Mouse (Mus musculus): ENCODE data around the gene Piwil4. TPM values are rescaled to one million over a fixed set of nuclear protein-coding genes. Genes with fewer than 3 reads are reported as not detected.

Gene Piwil4
- polyA plus RNA-seq, 1 experiment, result not detected

DNA sequence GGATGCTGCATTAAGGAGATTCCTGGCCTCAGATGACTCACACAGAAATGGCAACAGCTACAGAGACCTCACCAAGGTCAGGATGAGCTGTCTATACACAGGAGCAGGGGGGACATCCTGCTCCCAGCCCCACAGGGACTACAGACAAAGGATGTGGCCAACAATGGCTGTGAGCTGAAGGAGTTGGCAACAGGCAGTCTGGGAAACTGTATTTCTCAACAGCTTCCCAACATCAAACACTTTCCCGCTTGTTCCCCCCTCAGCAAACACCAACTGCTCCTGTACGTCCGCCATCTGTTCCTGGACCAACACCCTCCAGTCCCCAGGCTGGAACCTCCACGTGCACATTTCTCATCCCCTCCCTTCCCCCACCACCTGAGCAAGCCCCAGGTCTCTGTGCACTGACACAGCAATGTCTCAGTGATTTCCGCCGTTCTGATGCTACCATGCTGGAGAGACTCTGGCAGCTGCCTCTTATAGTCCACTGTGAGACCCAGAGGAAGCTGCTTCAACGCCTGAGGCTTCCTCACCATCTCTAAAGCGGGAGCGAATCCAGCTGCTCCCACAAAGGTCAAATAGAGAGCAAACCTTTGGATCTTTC lies 9.5 kb downstream of the Piwil4 start:
- TF ChIP-seq GATA1 (IDR thresholded peaks at IDR 0.05; ENCODE audit: low read length) (no peak), TAL1 (IDR thresholded peaks at IDR 0.05; ENCODE audit: low read length) (no peak)
- Histone ChIP-seq H3K27me3 (ENCODE audit: control insufficient read depth) (no peaks in the 10 kb centered on the region), H3K4me3 (replicated peaks) (no peak overlapping the region), H3K36me3 (ENCODE audit: control insufficient read depth) (no peaks in the 10 kb centered on the region), H3K4me1 (ENCODE audit: control insufficient read depth) (no peaks in the 10 kb centered on the region), H3K9me3 (ENCODE audit: control insufficient read depth, low read length) (no peaks in the 10 kb centered on the region)

- TF ChIP-seq TAL1 (IDR thresholded peaks at IDR 0.05; ENCODE audit: low read length) (no peak), GATA1 (IDR thresholded peaks at IDR 0.05; ENCODE audit: low read length) (no peak)
- no peaks in the 10 kb centered on the region for H3K27me3 ChIP-seq (ENCODE audit: control insufficient read depth)
- H3K9me3 ChIP-seq (ENCODE audit: control insufficient read depth, low read length), result no peaks in the 10 kb centered on the region
- H3K4me1 ChIP-seq (ENCODE audit: control insufficient read depth), result no peaks in the 10 kb centered on the region
- H3K36me3 ChIP-seq (ENCODE audit: control insufficient read depth), result no peaks in the 10 kb centered on the region
- H3K4me3 ChIP-seq (replicated peaks), result no peak overlapping the region
These were observed 12.2 kb downstream of the Piwil4 start for GRCm38 (mm10) chr9:14728365-14728764.

- Histone ChIP-seq H3K9me3 (ENCODE audit: control insufficient read depth, low read length) (no peaks in the 10 kb centered on the region), H3K4me1 (ENCODE audit: control insufficient read depth) (no peaks in the 10 kb centered on the region), H3K4me3 (replicated peaks) (no peak overlapping the region), H3K27me3 (ENCODE audit: control insufficient read depth) (no peaks in the 10 kb centered on the region), H3K36me3 (ENCODE audit: control insufficient read depth) (no peaks in the 10 kb centered on the region)
- TF ChIP-seq GATA1 (IDR thresholded peaks at IDR 0.05; ENCODE audit: low read length), result no peak
- TF ChIP-seq TAL1 (IDR thresholded peaks at IDR 0.05; ENCODE audit: low read length), result no peak
These were observed 13.9 kb downstream of the Piwil4 start for GRCm38 (mm10) chr9:14726629-14727028.

GRCm38 (mm10) chr9:14726005-14726404 lies 14.5 kb downstream of the Piwil4 start:
- no peak for TF ChIP-seq GATA1 (IDR thresholded peaks at IDR 0.05; ENCODE audit: low read length)
- TF ChIP-seq TAL1 (IDR thresholded peaks at IDR 0.05; ENCODE audit: low read length), result no peak
- Histone ChIP-seq H3K27me3 (ENCODE audit: control insufficient read depth) (no peaks in the 10 kb centered on the region), H3K4me1 (ENCODE audit: control insufficient read depth) (no peaks in the 10 kb centered on the region), H3K36me3 (ENCODE audit: control insufficient read depth) (no peaks in the 10 kb centered on the region), H3K4me3 (replicated peaks) (no peak overlapping the region), H3K9me3 (ENCODE audit: control insufficient read depth, low read length) (no peaks in the 10 kb centered on the region)

GRCm38 (mm10) chr9:14724755-14725420 lies 15.6 kb downstream of the Piwil4 start:
- TF ChIP-seq TAL1 (IDR thresholded peaks at IDR 0.05; ENCODE audit: low read length) (no peak), GATA1 (IDR thresholded peaks at IDR 0.05; ENCODE audit: low read length) (no peak)
- Histone ChIP-seq H3K9me3 (ENCODE audit: control insufficient read depth, low read length) (no peaks in the 10 kb centered on the region), H3K36me3 (ENCODE audit: control insufficient read depth) (no peaks in the 10 kb centered on the region), H3K27me3 (ENCODE audit: control insufficient read depth) (no peaks in the 10 kb centered on the region), H3K4me3 (replicated peaks) (no peak overlapping the region), H3K4me1 (ENCODE audit: control insufficient read depth) (no peaks in the 10 kb centered on the region)

DNA sequence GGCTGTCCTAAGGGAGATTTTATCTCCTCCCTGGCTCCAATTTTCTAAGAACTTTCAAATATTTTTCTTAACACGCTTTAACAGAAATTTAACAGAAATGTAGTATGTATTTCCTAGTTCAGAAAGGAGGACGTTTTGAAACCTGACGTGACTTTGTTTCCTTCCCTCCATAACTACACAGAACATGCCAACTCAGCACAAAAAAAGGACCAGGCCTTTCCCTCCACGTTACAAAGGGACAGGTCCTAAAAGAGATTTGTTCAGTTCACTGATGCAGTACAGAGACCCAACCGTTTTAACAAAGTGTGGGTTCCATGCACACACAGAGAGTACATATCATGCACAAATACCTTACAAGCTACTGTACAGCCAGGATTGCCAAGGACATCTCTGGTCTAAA lies 18.9 kb downstream of the Piwil4 start:
- H3K4me1 ChIP-seq (ENCODE audit: control insufficient read depth), result no peaks in the 10 kb centered on the region
- no peaks in the 10 kb centered on the region for H3K36me3 ChIP-seq (ENCODE audit: control insufficient read depth)
- H3K9me3 ChIP-seq (ENCODE audit: control insufficient read depth, low read length), result no peaks in the 10 kb centered on the region
- H3K27me3 ChIP-seq (ENCODE audit: control insufficient read depth), result 0 out of 2 replicates have a peak, but pooled peaks cover 2% of the 10 kb centered on the region
- H3K4me3 ChIP-seq (replicated peaks), result no peak overlapping the region
- TF ChIP-seq TAL1 (IDR thresholded peaks at IDR 0.05; ENCODE audit: low read length) (no peak), GATA1 (IDR thresholded peaks at IDR 0.05; ENCODE audit: low read length) (no peak)

GRCm38 (mm10) chr9:14720384-14720783 lies 20.1 kb downstream of the Piwil4 start:
- Histone ChIP-seq H3K36me3 (ENCODE audit: control insufficient read depth) (no peaks in the 10 kb centered on the region), H3K9me3 (ENCODE audit: control insufficient read depth, low read length) (no peaks in the 10 kb centered on the region), H3K4me3 (replicated peaks) (no peak overlapping the region), H3K27me3 (ENCODE audit: control insufficient read depth) (0 out of 2 replicates have a peak, but pooled peaks cover 2% of the 10 kb centered on the region), H3K4me1 (ENCODE audit: control insufficient read depth) (no peaks in the 10 kb centered on the region)
- TF ChIP-seq GATA1 (IDR thresholded peaks at IDR 0.05; ENCODE audit: low read length) (no peak), TAL1 (IDR thresholded peaks at IDR 0.05; ENCODE audit: low read length) (no peak)

- Histone ChIP-seq H3K36me3 (ENCODE audit: control insufficient read depth) (no peaks in the 10 kb centered on the region), H3K27me3 (ENCODE audit: control insufficient read depth) (0 out of 2 replicates have a peak, but pooled peaks cover 2% of the 10 kb centered on the region), H3K4me1 (ENCODE audit: control insufficient read depth) (no peaks in the 10 kb centered on the region), H3K4me3 (replicated peaks) (no peak overlapping the region), H3K9me3 (ENCODE audit: control insufficient read depth, low read length) (no peaks in the 10 kb centered on the region)
- no peak for TF ChIP-seq TAL1 (IDR thresholded peaks at IDR 0.05; ENCODE audit: low read length)
- no peak for TF ChIP-seq GATA1 (IDR thresholded peaks at IDR 0.05; ENCODE audit: low read length)
These were observed 22.2 kb downstream of the Piwil4 start for GRCm38 (mm10) chr9:14718332-14718691.

DNA sequence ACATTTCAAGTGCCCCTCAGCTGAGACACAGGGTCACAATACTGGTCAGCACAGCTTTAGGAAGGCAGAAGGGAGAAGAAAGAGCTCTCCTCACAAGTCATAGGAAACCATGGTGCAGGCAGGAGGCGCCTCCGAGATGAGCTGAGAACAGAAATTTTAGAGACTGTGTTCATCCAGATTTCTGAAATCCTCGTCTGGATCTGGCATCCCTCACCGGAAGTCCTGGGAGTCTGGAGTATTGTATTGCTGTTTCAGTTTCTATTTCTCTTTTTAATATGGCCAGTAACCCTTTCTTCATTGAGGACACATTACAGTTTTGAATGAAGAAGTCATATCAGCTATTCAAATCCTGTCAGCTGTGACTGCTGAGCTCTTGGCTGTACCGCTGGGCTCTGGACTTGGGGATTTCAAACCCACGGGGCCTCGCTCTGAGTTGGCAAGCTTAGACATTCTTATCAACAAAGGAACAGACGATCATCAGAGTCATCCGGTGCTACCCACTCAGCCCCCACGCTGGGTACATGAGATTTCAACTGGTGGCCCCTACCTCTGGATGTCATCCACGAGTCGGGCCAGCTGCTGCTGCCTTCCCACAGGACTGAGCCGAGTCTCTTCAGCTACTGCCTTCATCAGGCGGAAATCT lies 22.7 kb downstream of the Piwil4 start:
- H3K4me3 ChIP-seq (replicated peaks), result no peak overlapping the region
- no peaks in the 10 kb centered on the region for H3K9me3 ChIP-seq (ENCODE audit: control insufficient read depth, low read length)
- H3K4me1 ChIP-seq (ENCODE audit: control insufficient read depth), result no peaks in the 10 kb centered on the region
- TF ChIP-seq GATA1 (IDR thresholded peaks at IDR 0.05; ENCODE audit: low read length) (no peak), TAL1 (IDR thresholded peaks at IDR 0.05; ENCODE audit: low read length) (no peak)
- no peaks in the 10 kb centered on the region for H3K36me3 ChIP-seq (ENCODE audit: control insufficient read depth)
- H3K27me3 ChIP-seq (ENCODE audit: control insufficient read depth), result 0 out of 2 replicates have a peak, but pooled peaks cover 2% of the 10 kb centered on the region

Data from erythroblast, embryonic 14.5 days (primary cell).